Mouse (Mus musculus) kidney, adult 2 months (tissue): ENCODE data around the gene Wdfy3.

Experiments used
- CTCF ChIP-seq: fragments of 200-500 bp; conservative IDR thresholded peaks from 2 replicates; pipeline ENCODE4 v1.5.1; 2011; ENCODE audit warnings: low read depth, mild to moderate bottlenecking, control low read depth, low read length, moderate library complexity, mixed read lengths; ENCODE audit not compliant: insufficient read depth, insufficient read length
- POLR2A ChIP-seq: fragments of 200-500 bp; IDR thresholded peaks from one replicate; pipeline ENCODE4 v1.6.1; 2011; ENCODE audit warnings: low read depth, low read length, control low read depth

DNA sequence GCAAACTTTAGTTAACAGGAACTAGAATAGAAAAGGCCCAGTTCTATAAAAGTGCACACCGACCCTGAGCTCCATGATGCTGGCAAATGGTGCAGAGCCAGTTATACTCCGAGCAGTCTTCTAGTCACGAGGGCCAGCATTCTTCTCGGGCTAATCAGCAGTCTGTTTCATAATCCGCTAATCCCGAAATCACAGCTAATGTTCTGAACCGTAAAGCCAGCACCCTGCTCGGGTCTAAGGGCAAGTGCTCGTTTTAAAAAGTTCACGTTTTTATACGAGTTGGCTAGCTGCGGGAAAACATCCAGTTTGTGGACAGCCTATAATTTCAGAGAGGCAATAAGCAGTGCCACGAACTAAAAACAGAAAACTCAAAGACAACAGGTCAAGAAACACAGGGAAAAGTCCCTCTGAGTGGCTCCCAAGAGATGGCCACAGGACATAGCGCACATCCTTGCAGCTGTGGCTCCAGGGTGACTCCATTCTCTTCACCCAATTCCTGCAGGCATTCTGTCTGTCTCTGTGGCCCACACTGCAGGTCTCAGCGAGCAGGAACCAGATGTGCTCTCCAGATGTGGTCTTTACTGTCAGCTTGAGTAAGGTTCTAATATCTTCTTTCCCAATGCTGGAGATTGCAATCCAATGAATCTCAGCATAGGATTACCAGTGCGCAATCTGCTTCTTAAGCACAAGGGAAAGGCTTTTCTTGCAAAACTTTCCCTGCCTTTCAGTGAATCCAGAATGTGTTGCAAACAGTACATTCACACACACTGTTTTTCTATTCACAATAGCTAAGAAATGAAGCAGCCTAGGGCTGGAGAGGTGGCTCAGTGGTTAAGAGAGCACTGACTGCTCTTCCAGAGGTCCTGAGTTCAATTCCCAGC lies 47.5 kb downstream of the Wdfy3 start:
- TF ChIP-seq CTCF: no peak
- TF ChIP-seq POLR2A: no peak
